Mouse (Mus musculus) embryonic fibroblast, embryonic 13.5 days (primary cell): ENCODE measurements at regions not wholly inside any gene's neighbourhood (a gene's known extent, or its start where the extent isn't known, plus 50 kb on each side); places are given as distances from the start of the nearest gene placed in this dataset.

Experiments used
- H3K27ac ChIP-seq: 2 replicates; pipeline ENCODE4 v1.5.1; 2012; ENCODE audit warnings: low read length, control low read depth, inconsistent platforms; ENCODE audit not compliant: insufficient read depth
- H3K4me1 ChIP-seq: 2 replicates; pipeline ENCODE4 v1.6.1; 2011; ENCODE audit warnings: low read length; ENCODE audit not compliant: control insufficient read depth, insufficient read depth
- H3K4me3 ChIP-seq: 2 replicates; pipeline ENCODE4 v1.5.1; 2011; ENCODE audit warnings: mild to moderate bottlenecking, control low read depth, low read length; ENCODE audit not compliant: insufficient read depth
- CTCF ChIP-seq: IDR thresholded peaks from 2 replicates; pipeline ENCODE4 v1.5.1; 2011; ENCODE audit warnings: mild to moderate bottlenecking, control low read depth, low read length, moderate library complexity, borderline replicate concordance; ENCODE audit not compliant: insufficient read depth
- POLR2A ChIP-seq: IDR thresholded peaks from 2 replicates; pipeline ENCODE4 v1.6.1; 2011; ENCODE audit warnings: low read depth, mild to moderate bottlenecking, control low read depth, low read length, moderate library complexity

GRCm38 (mm10) chr9:49962561-49963071 is 163.9 kb upstream of the Ncam1 start:
- H3K4me3 ChIP-seq = no peak overlapping the region
- H3K27ac ChIP-seq = 0 out of 2 replicates have a peak overlapping the region, but pooled peaks have one; percentile 16
- no peak for TF ChIP-seq POLR2A
- no peak for TF ChIP-seq CTCF
- 0 out of 2 replicates have a peak, but pooled peaks cover 8% of the 10 kb centered on the region for H3K4me1 ChIP-seq

GRCm38 (mm10) chr9:49961965-49962364 is 163.2 kb upstream of the Ncam1 start:
- Histone ChIP-seq H3K4me1 (0 out of 2 replicates have a peak, but pooled peaks cover 8% of the 10 kb centered on the region), H3K27ac (peak overlapping the region; percentile 16; the same call in 1 of the 2 replicates), H3K4me3 (no peak overlapping the region)
- TF ChIP-seq POLR2A (no peak), CTCF (no peak)

GRCm38 (mm10) chr9:49961329-49961728 is 162.6 kb upstream of the Ncam1 start:
- H3K4me1 ChIP-seq = 0 out of 2 replicates have a peak, but pooled peaks cover 8% of the 10 kb centered on the region
- no peak overlapping the region for H3K4me3 ChIP-seq
- TF ChIP-seq CTCF (no peak), POLR2A (no peak)
- H3K27ac ChIP-seq = no peak overlapping the region

GRCm38 (mm10) chr9:49959987-49960386 is 161.3 kb upstream of the Ncam1 start:
- no peak overlapping the region for H3K4me3 ChIP-seq
- H3K4me1 ChIP-seq = 0 out of 2 replicates have a peak, but pooled peaks cover 8% of the 10 kb centered on the region
- H3K27ac ChIP-seq = no peak overlapping the region
- TF ChIP-seq CTCF (no peak), POLR2A (no peak)

GRCm38 (mm10) chr9:49958890-49959289 is 160.2 kb upstream of the Ncam1 start:
- Histone ChIP-seq H3K4me1 (0 out of 2 replicates have a peak, but pooled peaks cover 8% of the 10 kb centered on the region), H3K4me3 (no peak overlapping the region), H3K27ac (no peak overlapping the region)
- TF ChIP-seq CTCF (no peak), POLR2A (no peak)

- no peak for TF ChIP-seq POLR2A
- no peak for TF ChIP-seq CTCF
- Histone ChIP-seq H3K27ac (no peak overlapping the region), H3K4me3 (no peak overlapping the region), H3K4me1 (no peaks in the 10 kb centered on the region)
Observed at GRCm38 (mm10) chr9:49954601-49955000, 155.9 kb upstream of the Ncam1 start.

- no peak for TF ChIP-seq CTCF
- no peak for TF ChIP-seq POLR2A
- Histone ChIP-seq H3K4me3 (no peak overlapping the region), H3K27ac (no peak overlapping the region), H3K4me1 (no peaks in the 10 kb centered on the region)
Observed at GRCm38 (mm10) chr9:49950321-49950720, 151.6 kb upstream of the Ncam1 start.

GRCm38 (mm10) chr9:49948546-49948945 is 149.8 kb upstream of the Ncam1 start:
- Histone ChIP-seq H3K4me1 (no peaks in the 10 kb centered on the region), H3K27ac (no peak overlapping the region), H3K4me3 (no peak overlapping the region)
- TF ChIP-seq CTCF (no peak), POLR2A (no peak)

- no peaks in the 10 kb centered on the region for H3K4me1 ChIP-seq
Observed at GRCm38 (mm10) chr9:49946857-49947256, 148.1 kb upstream of the Ncam1 start.

GRCm38 (mm10) chr9:49935555-49936376 is 137.0 kb upstream of the Ncam1 start:
- no peak overlapping the region for H3K27ac ChIP-seq
- H3K4me3 ChIP-seq = no peak overlapping the region
- no peaks in the 10 kb centered on the region for H3K4me1 ChIP-seq
- TF ChIP-seq POLR2A (no peak), CTCF (no peak)

More at GRCm38 (mm10) chr9:49946857-49947256, 148.1 kb upstream of the Ncam1 start:
- no peak overlapping the region for H3K27ac ChIP-seq
- TF ChIP-seq POLR2A (no peak), CTCF (no peak)
- no peak overlapping the region for H3K4me3 ChIP-seq
